Mouse (Mus musculus) liver, postnatal 0 days (tissue): ENCODE measurements at regions not wholly inside any gene's neighbourhood (a gene's known extent, or its start where the extent isn't known, plus 50 kb on each side); places are given as distances from the start of the nearest gene placed in this dataset.

Experiments used
- CTCF ChIP-seq: sonication (generic); IDR thresholded peaks from 2 replicates; pipeline ENCODE4 v1.5.1; 2016; ENCODE audit warnings: antibody characterized with exemption, low read depth
- EP300 ChIP-seq: IDR thresholded peaks from 2 replicates; pipeline ENCODE4 v1.6.1; 2016; ENCODE audit warnings: antibody characterized with exemption, low read depth, mild to moderate bottlenecking

GRCm38 (mm10) chr14:60559376-60559775, 74.4 kb upstream of the Spata13 start:
- TF ChIP-seq EP300 (no peak), CTCF (no peak)
